Mouse (Mus musculus) intestine, embryonic 16.5 days (tissue): ENCODE measurements around the gene Aqp2. TPM values are rescaled to one million over a fixed set of nuclear protein-coding genes. Genes with fewer than 3 reads are reported as not detected.

Source experiments
- ATAC-seq: fragments of 200-750 bp; cut with Nextera tagmentation; 2 replicates; pipeline ENCODE4 v1.8.0; 2017; ENCODE audit warnings: moderate TSS enrichment, moderate library complexity
- H3K27ac ChIP-seq: fragments of 300-500 bp; sonication (generic); 2 replicates; pipeline ENCODE4 v1.5.1; 2014; ENCODE audit warnings: mild to moderate bottlenecking, low read length
- H3K27me3 ChIP-seq: fragments of 300-500 bp; sonication (generic); replicated peaks from 2 replicates; pipeline ENCODE4 v1.6.1; 2014; ENCODE audit warnings: low read length, control low read depth, mixed read lengths; ENCODE audit not compliant: control insufficient read depth, insufficient read depth
- H3K36me3 ChIP-seq: fragments of 300-500 bp; sonication (generic); 2 replicates; pipeline ENCODE4 v1.6.1; 2014; ENCODE audit warnings: low read length, control low read depth; ENCODE audit not compliant: control insufficient read depth, insufficient read depth
- H3K4me1 ChIP-seq: fragments of 300-500 bp; sonication (generic); 2 replicates; pipeline ENCODE4 v1.6.1; 2014; ENCODE audit warnings: low read length, control low read depth, mixed read lengths; ENCODE audit not compliant: control insufficient read depth, insufficient read depth
- H3K4me2 ChIP-seq: fragments of 300-500 bp; sonication (generic); 2 replicates; pipeline ENCODE4 v1.6.1; 2014; ENCODE audit warnings: low read depth, low read length, control low read depth
- H3K4me3 ChIP-seq: fragments of 300-500 bp; sonication (generic); 2 replicates; pipeline ENCODE4 v1.5.1; 2014; ENCODE audit warnings: mild to moderate bottlenecking, low read length
- H3K9ac ChIP-seq: fragments of 300-500 bp; sonication (generic); 2 replicates; pipeline ENCODE4 v1.6.1; 2014; ENCODE audit warnings: low read depth, low read length
- H3K9me3 ChIP-seq: fragments of 300-500 bp; sonication (generic); 2 replicates; pipeline ENCODE4 v1.6.1; 2016; ENCODE audit warnings: low read length, control low read depth; ENCODE audit not compliant: control insufficient read depth
- WGBS: fragments of 180-500 bp; shearing (Covaris S2); extraction: QIAGEN DNeasy Blood & Tissue Kit; methylation state at CpG from one replicate; pipeline ENCODE4 v1.1.7; 2014; 5-methylcytosine and 5-hydroxymethylcytosine counted together
- polyA plus RNA-seq: library from polyadenylated mRNA; unstranded; fragments of >200 nt; fragmentation: Nextera tagmentation; extraction: Ambion mirVana; gene quantifications from 2 replicates; pipeline ENCODE4 v1.2.1, GENCODE M21; 2015

Gene Aqp2
- polyA plus RNA-seq, 1 experiment from 2014 or later = not detected

GRCm38 (mm10) chr15:99607388-99608113 is 28.7 kb downstream of the Aqp2 start:
- no peaks in the 10 kb centered on the region for H3K27me3 ChIP-seq
- H3K4me2 ChIP-seq = no peak overlapping the region
- H3K27ac ChIP-seq = no peak overlapping the region
- peaks cover 24% of the 10 kb centered on the region for H3K4me1 ChIP-seq
- 25% methylated on average over 10 of the region's 10 CpGs for WGBS
- H3K4me3 ChIP-seq = no peak overlapping the region
- no peaks in the 10 kb centered on the region for H3K9me3 ChIP-seq
- no peak overlapping the region for H3K9ac ChIP-seq
- H3K36me3 ChIP-seq = no peaks in the 10 kb centered on the region
- ATAC-seq = peak; percentile 28; the same call in 1 of the 2 replicates

GRCm38 (mm10) chr15:99608382-99609125 is 29.7 kb downstream of the Aqp2 start:
- H3K9ac ChIP-seq = no peak overlapping the region
- peaks cover 21% of the 10 kb centered on the region for H3K4me1 ChIP-seq
- WGBS = 76% methylated on average over 13 of the region's 13 CpGs
- H3K9me3 ChIP-seq = no peaks in the 10 kb centered on the region
- H3K36me3 ChIP-seq = no peaks in the 10 kb centered on the region
- H3K4me2 ChIP-seq = no peak overlapping the region
- H3K27me3 ChIP-seq = no peaks in the 10 kb centered on the region
- ATAC-seq = no peak
- H3K27ac ChIP-seq = no peak overlapping the region
- no peak overlapping the region for H3K4me3 ChIP-seq

- peaks cover 4% of the 10 kb centered on the region; the same call in 1 of the 2 replicates for H3K27me3 ChIP-seq
- no peak overlapping the region for H3K27ac ChIP-seq
- 56% methylated on average over 7 of the region's 7 CpGs for WGBS
- no peak overlapping the region for H3K4me3 ChIP-seq
- H3K9ac ChIP-seq = no peak overlapping the region
- no peak overlapping the region for H3K4me2 ChIP-seq
- H3K9me3 ChIP-seq = no peaks in the 10 kb centered on the region
- H3K4me1 ChIP-seq = peaks cover 29% of the 10 kb centered on the region
- ATAC-seq = peak; percentile 42; the same call in 1 of the 2 replicates
- no peaks in the 10 kb centered on the region for H3K36me3 ChIP-seq
Observed at GRCm38 (mm10) chr15:99611563-99611962, 32.7 kb downstream of the Aqp2 start.

- no peaks in the 10 kb centered on the region for H3K36me3 ChIP-seq
- WGBS = 72% methylated on average over 13 of the region's 13 CpGs
- no peak for ATAC-seq
- H3K4me1 ChIP-seq = peaks cover 15% of the 10 kb centered on the region; the same call in 1 of the 2 replicates
- H3K9me3 ChIP-seq = no peaks in the 10 kb centered on the region
- no peak overlapping the region for H3K9ac ChIP-seq
- H3K4me3 ChIP-seq = no peak overlapping the region
- no peak overlapping the region for H3K4me2 ChIP-seq
- no peak overlapping the region for H3K27ac ChIP-seq
- H3K27me3 ChIP-seq = peaks cover 4% of the 10 kb centered on the region; the same call in 1 of the 2 replicates
Observed at GRCm38 (mm10) chr15:99614273-99614672, 35.4 kb downstream of the Aqp2 start.

- Histone ChIP-seq H3K9ac (no peak overlapping the region), H3K9me3 (no peaks in the 10 kb centered on the region), H3K27ac (no peak overlapping the region), H3K4me1 (peaks cover 15% of the 10 kb centered on the region; the same call in 1 of the 2 replicates), H3K27me3 (peaks cover 4% of the 10 kb centered on the region; the same call in 1 of the 2 replicates), H3K4me3 (no peak overlapping the region), H3K36me3 (no peaks in the 10 kb centered on the region), H3K4me2 (no peak overlapping the region)
- peak; percentile 76; the same call in 1 of the 2 replicates for ATAC-seq
- 6% methylated on average over 12 of the region's 12 CpGs for WGBS
Observed at GRCm38 (mm10) chr15:99614753-99615152, 35.9 kb downstream of the Aqp2 start.

- H3K36me3 ChIP-seq = no peaks in the 10 kb centered on the region
- H3K27ac ChIP-seq = no peak overlapping the region
- ATAC-seq = peak; percentile 54; the same call in 1 of the 2 replicates
- peaks cover 4% of the 10 kb centered on the region; the same call in 1 of the 2 replicates for H3K27me3 ChIP-seq
- peaks cover 15% of the 10 kb centered on the region; the same call in 1 of the 2 replicates for H3K4me1 ChIP-seq
- H3K4me3 ChIP-seq = no peak overlapping the region
- 36% methylated on average over 9 of the region's 9 CpGs for WGBS
- H3K4me2 ChIP-seq = no peak overlapping the region
- H3K9me3 ChIP-seq = no peaks in the 10 kb centered on the region
- H3K9ac ChIP-seq = no peak overlapping the region
Observed at GRCm38 (mm10) chr15:99615246-99615645, 36.4 kb downstream of the Aqp2 start.

GRCm38 (mm10) chr15:99618595-99618994 is 39.7 kb downstream of the Aqp2 start:
- Histone ChIP-seq H3K27ac (no peak overlapping the region), H3K4me2 (no peak overlapping the region), H3K4me1 (peaks cover 15% of the 10 kb centered on the region; the same call in 1 of the 2 replicates), H3K9ac (no peak overlapping the region), H3K27me3 (peaks cover 4% of the 10 kb centered on the region; the same call in 1 of the 2 replicates), H3K4me3 (no peak overlapping the region), H3K36me3 (peaks cover 13% of the 10 kb centered on the region), H3K9me3 (no peaks in the 10 kb centered on the region)
- 86% methylated on average over 3 of the region's 3 CpGs for WGBS
- no peak for ATAC-seq

GRCm38 (mm10) chr15:99619821-99620220 is 41.0 kb downstream of the Aqp2 start:
- no peak overlapping the region for H3K27ac ChIP-seq
- peaks cover 14% of the 10 kb centered on the region for H3K36me3 ChIP-seq
- H3K9ac ChIP-seq = no peak overlapping the region
- no peaks in the 10 kb centered on the region for H3K9me3 ChIP-seq
- H3K4me3 ChIP-seq = no peak overlapping the region
- 71% methylated on average over 4 of the region's 4 CpGs for WGBS
- no peak overlapping the region for H3K4me2 ChIP-seq
- H3K27me3 ChIP-seq = no peaks in the 10 kb centered on the region
- peaks cover 8% of the 10 kb centered on the region; the same call in 1 of the 2 replicates for H3K4me1 ChIP-seq
- no peak for ATAC-seq

- H3K36me3 ChIP-seq = peaks cover 25% of the 10 kb centered on the region
- H3K4me2 ChIP-seq = no peak overlapping the region
- H3K4me3 ChIP-seq = no peak overlapping the region
- no peaks in the 10 kb centered on the region for H3K27me3 ChIP-seq
- ATAC-seq = no peak
- no peak overlapping the region for H3K27ac ChIP-seq
- H3K9ac ChIP-seq = no peak overlapping the region
- H3K4me1 ChIP-seq = no peaks in the 10 kb centered on the region
- 89% methylated on average over 11 of the region's 11 CpGs for WGBS
- no peaks in the 10 kb centered on the region for H3K9me3 ChIP-seq
Observed at GRCm38 (mm10) chr15:99622063-99622462, 43.2 kb downstream of the Aqp2 start.
